Mouse (Mus musculus): Measurements from ENCODE around the gene Kmt5b.

DNA sequence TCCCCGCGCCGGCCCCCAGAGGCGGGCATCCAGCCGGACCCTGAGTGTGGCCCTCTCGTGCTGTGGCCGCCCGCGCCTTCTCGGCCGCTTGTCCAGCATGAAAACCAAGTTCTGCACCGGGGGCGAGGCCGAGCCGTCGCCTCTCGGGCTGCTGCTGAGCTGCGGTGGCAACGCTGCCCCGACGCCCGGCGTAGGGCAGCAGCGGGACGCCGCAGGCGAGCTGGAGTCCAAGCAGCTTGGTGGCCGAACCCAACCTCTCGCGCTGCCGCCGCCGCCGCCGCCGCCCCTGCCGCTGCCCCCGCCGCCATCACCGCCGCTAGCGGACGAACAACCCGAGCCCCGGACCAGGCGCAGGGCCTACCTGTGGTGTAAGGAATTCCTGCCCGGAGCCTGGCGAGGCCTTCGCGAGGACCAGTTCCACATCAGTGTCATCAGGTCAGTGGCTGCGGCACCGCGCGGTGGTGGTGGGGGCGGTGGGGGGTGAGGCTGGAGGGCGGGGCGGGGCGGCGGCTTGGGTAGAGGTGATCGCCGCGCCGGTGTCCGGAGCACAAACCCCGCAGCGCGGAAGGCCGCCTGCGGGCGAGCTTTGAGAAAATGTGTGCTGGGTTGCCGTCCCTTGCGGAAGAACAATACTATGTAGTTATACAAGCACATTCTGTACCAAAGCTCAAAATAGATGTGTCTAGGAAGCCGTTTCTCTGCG is 84.9 kb downstream of the Kmt5b start:
- TF ChIP-seq POLR2A (IDR thresholded peaks at IDR 0.05; ENCODE audit: borderline replicate concordance, low read depth, low read length): no peak
- TF ChIP-seq CTCF (IDR thresholded peaks at IDR 0.05; ENCODE audit: low read depth, low read length): no peak
